Mouse (Mus musculus) thymus, adult 2 months (tissue): ENCODE measurements around the gene Oprd1.

Source experiments
- CTCF ChIP-seq: fragments of 200-500 bp; IDR thresholded peaks from 2 replicates; pipeline ENCODE4 v1.5.1; 2012; ENCODE audit warnings: mild to moderate bottlenecking, control low read depth, low read length, moderate library complexity, borderline replicate concordance; ENCODE audit not compliant: control insufficient read depth, poor library complexity, insufficient read depth; ENCODE audit errors: extremely low read depth
- POLR2A ChIP-seq: fragments of 200-500 bp; IDR thresholded peaks from 2 replicates; pipeline ENCODE4 v1.6.1; 2012; ENCODE audit warnings: mild to moderate bottlenecking, low read length, control low read depth, moderate library complexity; ENCODE audit not compliant: control insufficient read depth, poor library complexity, insufficient read depth; ENCODE audit errors: extremely low read depth

DNA sequence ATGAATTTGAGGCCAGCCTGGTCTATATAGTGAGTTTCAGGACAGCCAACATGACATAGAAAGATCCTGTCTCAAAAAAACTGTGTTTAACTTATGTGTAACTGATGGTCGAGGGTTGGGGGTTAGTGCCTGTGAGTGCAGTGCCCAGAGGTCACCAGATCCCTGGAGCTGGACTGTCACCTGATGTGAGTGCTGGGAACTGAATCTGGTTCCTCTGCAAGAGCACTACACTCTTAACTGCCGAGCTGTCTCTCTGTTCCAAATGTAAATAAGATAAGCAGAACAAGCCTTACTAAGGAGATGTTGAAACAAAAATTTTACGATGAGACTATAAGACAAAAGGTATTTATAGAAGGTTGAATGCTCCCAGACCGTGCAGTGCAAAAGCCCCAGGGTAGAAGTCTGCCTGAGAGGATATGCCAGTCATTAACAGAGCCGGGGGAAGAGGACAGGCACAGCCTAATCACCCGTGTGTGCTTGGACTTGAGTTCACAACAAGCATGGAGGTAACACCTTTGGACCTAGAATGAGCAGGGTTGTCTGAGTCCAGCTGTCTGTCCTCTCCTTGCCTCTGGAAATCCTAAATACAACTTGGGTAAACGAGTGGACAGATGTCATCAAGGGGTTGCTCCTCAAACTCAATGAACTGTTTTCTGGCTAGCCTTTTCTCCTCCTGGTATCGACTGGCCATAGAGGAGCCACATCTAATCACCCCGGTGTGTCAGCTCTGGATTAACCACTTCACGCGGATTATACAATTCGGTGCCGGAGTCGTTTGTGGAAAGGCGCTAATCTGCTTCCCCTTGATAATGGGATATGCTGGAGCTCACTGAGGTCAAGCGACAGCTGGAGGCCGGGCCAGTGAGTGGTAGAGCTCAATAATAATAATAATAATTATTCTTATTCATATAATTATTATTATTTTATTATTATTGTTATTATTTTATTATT is 81.1 kb downstream of the Oprd1 start:
- TF ChIP-seq CTCF, result no peak
- TF ChIP-seq POLR2A, result no peak
